Mouse (Mus musculus) bone marrow macrophage, adult 2 months (primary cell): ENCODE measurements around the gene Cacna1a. TPM values are rescaled to one million over a fixed set of nuclear protein-coding genes. Genes with fewer than 3 reads are reported as not detected.
"Not testable (repeated sequence)": the region's sequence is repeated elsewhere in the genome, so short reads cannot be mapped to it uniquely, and the experiment has no call there.

Source experiments
- H3K27ac ChIP-seq: 2 replicates; pipeline ENCODE4 v1.5.1; 2012; ENCODE audit warnings: low read depth, low read length; ENCODE audit not compliant: insufficient read depth
- H3K4me1 ChIP-seq: 2 replicates; pipeline ENCODE4 v1.6.1; 2012; ENCODE audit warnings: low read length; ENCODE audit not compliant: control insufficient read depth, insufficient read depth
- H3K4me3 ChIP-seq: 2 replicates; pipeline ENCODE4 v1.5.1; 2012; ENCODE audit warnings: mild to moderate bottlenecking, low read length, moderate library complexity; ENCODE audit not compliant: insufficient read depth
- CTCF ChIP-seq: IDR thresholded peaks from 2 replicates; pipeline ENCODE4 v1.5.1; 2012; ENCODE audit warnings: low read depth, mild to moderate bottlenecking, low read length, moderate library complexity
- POLR2A ChIP-seq: IDR thresholded peaks from 2 replicates; pipeline ENCODE4 v1.6.1; 2012; ENCODE audit warnings: mild to moderate bottlenecking, low read depth, low read length, borderline replicate concordance
- polyA plus RNA-seq: library from polyadenylated mRNA; stranded (reverse); fragments of >200 nt; gene quantifications from 2 replicates; pipeline ENCODE4 v1.2.4, GENCODE M21; 2012; ENCODE audit not compliant: missing spikeins, insufficient read depth, insufficient read length

The Cacna1a gene
- polyA plus RNA-seq, 1 experiment = 10.3 TPM

- H3K4me3 ChIP-seq = peak overlapping the region; percentile 87
- peak overlapping the region; percentile 79 for H3K27ac ChIP-seq
- TF ChIP-seq CTCF = no peak
- TF ChIP-seq POLR2A = no peak
- H3K4me1 ChIP-seq = peaks cover 25% of the 10 kb centered on the region
These were observed 273.2 kb downstream of the Cacna1a start for GRCm38 (mm10) chr8:84661458-84661871.

- TF ChIP-seq CTCF (no peak), POLR2A (no peak)
- Histone ChIP-seq H3K27ac (peak overlapping the region; percentile 79), H3K4me3 (peak overlapping the region; percentile 87), H3K4me1 (peaks cover 24% of the 10 kb centered on the region)
These were observed 273.8 kb downstream of the Cacna1a start for GRCm38 (mm10) chr8:84661961-84662571.

GRCm38 (mm10) chr8:84662581-84663065 lies 274.4 kb downstream of the Cacna1a start, which contains the start of gene Ier2:
Gene Ier2, minus strand, starts transcription at chr8:84662852.
- Histone ChIP-seq H3K4me3 (peak within 1 kb of the TSS; percentile 87), H3K4me1 (peaks cover 20% of the 10 kb centered on the region), H3K27ac (peak within 1 kb of the TSS; percentile 79)
- TF ChIP-seq CTCF (no peak), POLR2A (peak; percentile 98)

- TF ChIP-seq POLR2A (peak; percentile 23; the same call in 1 of the 2 replicates), CTCF (no peak)
- Histone ChIP-seq H3K4me1 (peaks cover 18% of the 10 kb centered on the region), H3K27ac (peak overlapping the region; percentile 89), H3K4me3 (peak overlapping the region; percentile 81)
These were observed 275.5 kb downstream of the Cacna1a start for GRCm38 (mm10) chr8:84663483-84664327.

- peak overlapping the region; percentile 81 for H3K4me3 ChIP-seq
- peaks cover 14% of the 10 kb centered on the region for H3K4me1 ChIP-seq
- TF ChIP-seq CTCF (no peak), POLR2A (no peak)
- peak overlapping the region; percentile 89 for H3K27ac ChIP-seq
These were observed 276.5 kb downstream of the Cacna1a start for GRCm38 (mm10) chr8:84664566-84665384.

- TF ChIP-seq CTCF (no peak), POLR2A (no peak)
- Histone ChIP-seq H3K27ac (peak overlapping the region; percentile 53), H3K4me1 (peaks cover 11% of the 10 kb centered on the region), H3K4me3 (peak overlapping the region; percentile 81)
These were observed 277.2 kb downstream of the Cacna1a start for GRCm38 (mm10) chr8:84665385-84665893.

- TF ChIP-seq POLR2A = no peak
- no peak for TF ChIP-seq CTCF
- Histone ChIP-seq H3K4me3 (no peak overlapping the region), H3K27ac (no peak overlapping the region), H3K4me1 (peaks cover 11% of the 10 kb centered on the region)
These were observed 279.8 kb downstream of the Cacna1a start for GRCm38 (mm10) chr8:84668081-84668480.

GRCm38 (mm10) chr8:84668731-84669485 lies 280.7 kb downstream of the Cacna1a start:
- H3K4me3 ChIP-seq = no peak overlapping the region
- H3K27ac ChIP-seq = no peak overlapping the region
- TF ChIP-seq POLR2A (no peak), CTCF (no peak)
- peaks cover 6% of the 10 kb centered on the region for H3K4me1 ChIP-seq

- H3K27ac ChIP-seq, H3K4me1 ChIP-seq, H3K4me3 ChIP-seq: not testable (repeated sequence)
These were observed 282.2 kb downstream of the Cacna1a start for GRCm38 (mm10) chr8:84670295-84671006.
